Mouse (Mus musculus) E14TG2a.4 (cell line): ENCODE data around the gene Olfr1312.
"Not testable (repeated sequence)": the region's sequence is repeated elsewhere in the genome, so short reads cannot be mapped to it uniquely, and the experiment has no call there.

Source experiments
- H3K27me3 ChIP-seq: 2 replicates; pipeline ENCODE4 v1.6.1; 2014; ENCODE audit warnings: low read length, control low read depth; ENCODE audit not compliant: insufficient read depth
- H3K36me3 ChIP-seq: 2 replicates; pipeline ENCODE4 v1.6.1; 2014; ENCODE audit warnings: low read length, control low read depth; ENCODE audit not compliant: insufficient read depth
- H3K4me1 ChIP-seq: replicated peaks from 2 replicates; pipeline ENCODE4 v1.6.1; 2014; ENCODE audit warnings: low read depth, low read length, control low read depth
- H3K4me3 ChIP-seq: replicated peaks from 2 replicates; pipeline ENCODE4 v1.5.1; 2014; ENCODE audit warnings: mild to moderate bottlenecking, low read length
- H3K9me3 ChIP-seq: 2 replicates; pipeline ENCODE4 v1.6.1; 2014; ENCODE audit warnings: low read length, control low read depth
- CTCF ChIP-seq: conservative IDR thresholded peaks from 2 replicates; pipeline ENCODE4 v1.5.1; 2014; ENCODE audit warnings: low read length
- NANOG ChIP-seq: IDR thresholded peaks from 2 replicates; pipeline ENCODE4 v1.6.1; 2014; ENCODE audit warnings: borderline replicate concordance, low read length, mixed read lengths
- POU5F1 ChIP-seq: IDR thresholded peaks from 2 replicates; pipeline ENCODE4 v1.6.1; 2014; ENCODE audit warnings: low read length, borderline replicate concordance

Olfr1312 gene

DNA sequence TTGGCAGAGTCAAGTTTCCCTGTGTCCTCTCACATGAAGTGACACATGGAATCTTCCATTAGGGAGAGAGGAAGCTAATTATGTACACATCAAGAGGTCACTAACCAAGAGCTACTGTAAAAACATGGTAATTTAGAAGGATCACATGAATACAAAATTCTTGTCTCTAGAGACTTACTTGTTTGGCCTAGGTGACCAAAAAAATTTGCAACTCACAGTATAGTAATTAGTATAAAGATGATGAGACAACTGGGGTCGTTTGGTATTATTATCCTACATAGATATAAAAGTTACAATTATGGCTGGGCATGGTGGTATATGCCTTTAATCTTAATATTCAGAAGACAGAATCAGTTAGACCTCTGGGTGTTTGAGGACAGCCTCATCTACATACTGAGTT is at the start of gene Olfr1312:
TSS of gene Olfr1312 (minus strand) at position 101 of the 400 bp plus-strand sequence.
- no peaks in the 10 kb centered on the region for H3K36me3 ChIP-seq
- TF ChIP-seq CTCF (no peak), POU5F1 (no peak), NANOG (no peak)
- H3K9me3 ChIP-seq = peaks cover 7% of the 10 kb centered on the region; the same call in 1 of the 2 replicates
- no peaks in the 10 kb centered on the region for H3K27me3 ChIP-seq
- no peaks in the 10 kb centered on the region for H3K4me1 ChIP-seq
- H3K4me3 ChIP-seq = no peak within 1 kb of the TSS

DNA sequence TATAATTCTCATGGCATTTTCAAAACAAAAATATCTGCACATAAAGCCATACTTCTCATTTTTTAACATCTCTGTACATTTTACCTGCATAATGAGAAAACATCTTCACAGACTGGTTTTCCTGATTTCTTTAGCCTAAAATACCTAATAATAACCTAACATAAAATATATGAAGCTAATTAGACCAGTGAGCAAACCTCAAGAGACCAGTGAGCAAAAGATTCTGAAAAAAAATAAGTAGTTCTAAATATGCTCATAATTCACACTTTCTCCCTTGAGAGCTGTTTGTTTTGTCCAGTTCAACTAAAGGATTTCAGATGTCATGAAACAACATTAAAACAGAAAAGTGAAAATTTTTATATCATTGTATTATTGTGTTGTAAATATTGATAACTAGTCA is 46.6 kb upstream of the Olfr1312 start, which contains the start of gene Olfr1314:
TSS of gene Olfr1314 (minus strand) at position 101 of the 400 bp plus-strand sequence.
- Histone ChIP-seq H3K4me1 (no peaks in the 10 kb centered on the region), H3K36me3 (no peaks in the 10 kb centered on the region), H3K9me3 (no peaks in the 10 kb centered on the region), H3K27me3 (no peaks in the 10 kb centered on the region), H3K4me3 (no peak within 1 kb of the TSS)
- TF ChIP-seq NANOG = no peak
- TF ChIP-seq POU5F1 = no peak
- no peak for TF ChIP-seq CTCF

- H3K27me3 ChIP-seq = no peaks in the 10 kb centered on the region
- TF ChIP-seq NANOG = no peak
- no peak for TF ChIP-seq POU5F1
- no peak for TF ChIP-seq CTCF
- no peak within 1 kb of the TSS for H3K4me3 ChIP-seq
- H3K36me3 ChIP-seq = no peaks in the 10 kb centered on the region
- no peaks in the 10 kb centered on the region for H3K9me3 ChIP-seq
- H3K4me1 ChIP-seq = no peaks in the 10 kb centered on the region
These were observed 27.7 kb upstream of the Olfr1312 start, which contains the start of gene Olfr1313 for GRCm38 (mm10) chr2:112077743-112078142. Gene Olfr1313 (minus strand): TSS chr2:112077843.

DNA sequence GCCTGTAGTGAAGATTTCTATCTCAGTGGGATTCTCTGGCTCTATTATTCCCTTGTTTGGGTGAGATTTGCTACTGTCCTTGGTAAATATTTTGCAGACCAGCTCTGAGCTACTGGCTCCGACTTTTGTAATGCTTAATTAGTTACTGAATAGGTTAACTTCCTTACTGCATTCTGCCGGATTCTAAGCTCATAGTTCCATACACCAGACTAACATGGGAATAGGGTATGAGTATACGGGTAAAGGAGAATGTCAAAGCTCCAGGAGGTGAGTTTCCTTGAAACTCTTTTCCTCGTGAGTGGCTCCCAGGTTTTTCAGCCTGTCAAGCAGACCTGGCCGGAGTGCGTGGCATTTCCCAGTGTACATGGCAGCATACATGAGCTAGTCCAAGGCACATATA is 23.1 kb downstream of the Olfr1312 start:
- H3K36me3 ChIP-seq, H3K4me3 ChIP-seq, H3K27me3 ChIP-seq, H3K9me3 ChIP-seq, H3K4me1 ChIP-seq: not testable (repeated sequence)

- H3K27me3 ChIP-seq = no peaks in the 10 kb centered on the region
- TF ChIP-seq CTCF = no peak
- no peak for TF ChIP-seq NANOG
- TF ChIP-seq POU5F1 = no peak
- H3K4me3 ChIP-seq = no peak within 1 kb of the TSS
- H3K9me3 ChIP-seq = no peaks in the 10 kb centered on the region
- H3K4me1 ChIP-seq = no peaks in the 10 kb centered on the region
- H3K36me3 ChIP-seq = no peaks in the 10 kb centered on the region
These were observed 25.7 kb downstream of the Olfr1312 start, which contains the start of gene Olfr1311 for GRCm38 (mm10) chr2:112024312-112024711. Gene Olfr1311 (minus strand): TSS chr2:112024412.

GRCm38 (mm10) chr2:112014900-112015299 is 35.1 kb downstream of the Olfr1312 start:
- no peaks in the 10 kb centered on the region for H3K4me1 ChIP-seq
- H3K27me3 ChIP-seq = no peaks in the 10 kb centered on the region
- H3K9me3 ChIP-seq = peaks cover 3% of the 10 kb centered on the region; the same call in 1 of the 2 replicates
- no peak overlapping the region for H3K4me3 ChIP-seq
- no peaks in the 10 kb centered on the region for H3K36me3 ChIP-seq
- TF ChIP-seq POU5F1 (no peak), NANOG (no peak), CTCF (no peak)

DNA sequence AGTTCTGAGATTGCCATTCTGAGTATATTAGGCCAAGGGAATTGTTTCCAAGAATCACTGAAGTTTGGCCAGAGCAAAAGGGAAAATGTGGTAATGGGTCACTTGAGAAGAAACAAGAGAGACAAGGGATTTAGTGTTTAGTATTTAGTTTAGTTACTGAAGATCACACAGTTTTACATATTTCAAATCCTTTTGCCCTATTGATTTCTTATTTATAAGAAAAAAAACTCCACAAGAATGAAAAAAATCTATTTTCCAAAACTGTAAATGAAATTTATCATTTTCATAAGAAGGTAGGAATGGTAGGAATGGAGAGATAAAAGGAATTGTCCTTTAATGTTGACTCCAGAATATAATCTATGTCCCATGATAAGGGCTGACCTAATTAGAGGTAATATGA is 37.4 kb downstream of the Olfr1312 start, which contains the start of gene Olfr1310:
TSS of gene Olfr1310 (minus strand) at position 101 of the 400 bp plus-strand sequence.
- Histone ChIP-seq H3K9me3 (peaks cover 3% of the 10 kb centered on the region; the same call in 1 of the 2 replicates), H3K4me1 (no peaks in the 10 kb centered on the region), H3K36me3 (no peaks in the 10 kb centered on the region), H3K4me3 (no peak within 1 kb of the TSS), H3K27me3 (no peaks in the 10 kb centered on the region)
- no peak for TF ChIP-seq NANOG
- no peak for TF ChIP-seq POU5F1
- no peak for TF ChIP-seq CTCF

DNA sequence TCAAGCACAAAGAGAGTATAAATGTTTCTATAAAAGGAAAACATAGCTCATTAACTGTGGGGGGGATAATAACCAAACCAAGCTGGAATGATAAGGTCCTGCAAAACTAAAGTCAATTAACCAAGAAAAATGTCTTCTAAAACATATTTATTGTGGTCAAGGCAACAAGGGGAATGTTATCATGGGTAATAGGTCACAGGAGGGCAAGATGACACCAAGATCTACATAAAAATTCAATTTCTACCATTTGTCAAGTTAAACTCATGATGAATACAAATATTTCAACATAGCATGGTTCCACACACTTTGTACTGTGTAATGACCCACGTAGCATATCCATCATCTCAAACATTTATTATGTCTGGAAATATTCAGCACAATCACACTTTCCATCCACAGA is 59.9 kb downstream of the Olfr1312 start, which contains the start of gene Olfr1309:
TSS of gene Olfr1309 (minus strand) at position 101 of the 400 bp plus-strand sequence.
- Histone ChIP-seq H3K9me3 (no peaks in the 10 kb centered on the region), H3K4me1 (no peaks in the 10 kb centered on the region), H3K27me3 (no peaks in the 10 kb centered on the region), H3K36me3 (no peaks in the 10 kb centered on the region), H3K4me3 (no peak within 1 kb of the TSS)
- TF ChIP-seq CTCF (no peak), POU5F1 (no peak), NANOG (no peak)
